In genomic region chr3:100998904-100999340, GRCm38 (mm10) we compare ENCODE assay signal across 8 mouse cellular contexts. TPM values are rescaled to one million over a fixed set of nuclear protein-coding genes. Genes with fewer than 3 reads are reported as not detected.
DNase-seq lines count a peak whose midpoint lies in the region; ATAC-seq and TF ChIP-seq lines count a peak whose summit lies in the region.

No protein-coding gene starts in this region.

- no peak overlapping the region for H3K4me3 ChIP-seq in MEL (ENCODE audit: control insufficient read depth in 1 of 2, insufficient read depth in 1 of 2, low read depth in 2 of 2, low read length in 2 of 2)
- no peak overlapping the region for H3K4me3 ChIP-seq in forebrain, embryonic 11.5 days (ENCODE audit: low read depth, low read length)
- no peak overlapping the region for H3K4me3 ChIP-seq in lung, embryonic 16.5 days (ENCODE audit: low read length)

- peak; percentile 49 for DNase-seq in MEL (ENCODE audit: low read depth, low spot score)
- peak; percentile 50 for DNase-seq in c-Kit-negative CD71-positive TER-119-positive erythroid progenitor cells, embryonic 14.5 days (ENCODE audit: low read depth, low spot score)
- DNase-seq in forebrain, embryonic 11.5 days (ENCODE audit: low spot score), result peak; percentile 81
- peak; percentile 70 to 75 for DNase-seq in heart, postnatal 36 days
- peak; percentile 28 to 69 for DNase-seq in layer of hippocampus, adult 8-10 months (ENCODE audit: low spot score in 2 of 2)
- peak; percentile 74 for DNase-seq in retina, postnatal 1 day
- DNase-seq in urinary bladder, adult 2 months (ENCODE audit: low spot score), result peak; percentile 30

- no peaks in the 10 kb centered on the region for H3K36me3 ChIP-seq in MEL (ENCODE audit: control insufficient read depth in 1 of 2, insufficient read depth in 2 of 2, low read length in 2 of 2)
- no peaks in the 10 kb centered on the region for H3K36me3 ChIP-seq in forebrain, embryonic 11.5 days (ENCODE audit: control insufficient read depth, insufficient read depth, low read length)
- no peaks in the 10 kb centered on the region for H3K36me3 ChIP-seq in lung, embryonic 16.5 days (ENCODE audit: control insufficient read depth, insufficient read depth, low read length)

- no peaks in the 10 kb centered on the region for H3K9me3 ChIP-seq in MEL (replicated peaks; ENCODE audit: insufficient read depth, low read length)
- no peaks in the 10 kb centered on the region for H3K9me3 ChIP-seq in forebrain, embryonic 11.5 days (ENCODE audit: control insufficient read depth, low read length)
- H3K9me3 ChIP-seq in lung, embryonic 16.5 days (ENCODE audit: control insufficient read depth, low read length), result no peaks in the 10 kb centered on the region

- ATAC-seq in forebrain, embryonic 11.5 days (replicated peaks; ENCODE audit: low FRiP score), result peak; percentile 70
- peak; percentile 39 for ATAC-seq in lung, embryonic 16.5 days (ENCODE audit: low read depth)

- TF ChIP-seq RAD21 in MEL (IDR thresholded peaks at IDR 0.05; ENCODE audit: low read depth, low read length), result peak; percentile 44

- H3K9ac ChIP-seq in MEL (ENCODE audit: control insufficient read depth, low read depth, low read length, poor library complexity, severe bottlenecking), result no peak overlapping the region
- H3K9ac ChIP-seq in forebrain, embryonic 11.5 days (ENCODE audit: low read length), result no peak overlapping the region
- no peak overlapping the region for H3K9ac ChIP-seq in lung, embryonic 16.5 days (ENCODE audit: low read length)

- no peak overlapping the region for H3K4me2 ChIP-seq in forebrain, embryonic 11.5 days (ENCODE audit: low read depth, low read length, severe bottlenecking)
- 0 out of 2 replicates have a peak overlapping the region, but pooled peaks have one; percentile 4 for H3K4me2 ChIP-seq in lung, embryonic 16.5 days (ENCODE audit: low read depth, low read length)

- no peaks in the 10 kb centered on the region for H3K4me1 ChIP-seq in MEL (ENCODE audit: control insufficient read depth in 1 of 2, insufficient read depth in 2 of 2, low read length in 2 of 2)
- H3K4me1 ChIP-seq in forebrain, embryonic 11.5 days (replicated peaks; ENCODE audit: control insufficient read depth, insufficient read depth, low read length), result no peaks in the 10 kb centered on the region
- H3K4me1 ChIP-seq in lung, embryonic 16.5 days (replicated peaks; ENCODE audit: control insufficient read depth, insufficient read depth, low read length), result peaks cover 18% of the 10 kb centered on the region

- 16% methylated on average over 6 of the region's 6 CpGs for WGBS in forebrain, embryonic 11.5 days
- 13% methylated on average over 6 of the region's 6 CpGs for WGBS in lung, embryonic 16.5 days

- intact Hi-C loops in heart, postnatal 36 days (cut with DNase I), result loop anchor here (1.0 to 5.0 kb wide), 2 partner anchors 25 to 163 kb away; no protein-coding TSS in a partner anchor

- no peak for TF ChIP-seq POLR2A in MEL (IDR thresholded peaks at IDR 0.05; ENCODE audit: control insufficient read depth in 1 of 2, insufficient read depth in 1 of 2, low read depth in 1 of 2, low read length in 2 of 2, poor library complexity in 1 of 2)

- TF ChIP-seq CTCF in MEL (IDR thresholded peaks at IDR 0.05 in 2 of 3, conservative IDR thresholded peaks at IDR 0.05 in 1 of 3; ENCODE audit: control insufficient read depth in 1 of 3, insufficient read depth in 1 of 3, low read depth in 2 of 3, low read length in 3 of 3, poor library complexity in 1 of 3, severe bottlenecking in 1 of 3), result peak; percentile 68 to 74 (median 71)

- H3K27me3 ChIP-seq in MEL (ENCODE audit: control insufficient read depth in 1 of 2, insufficient read depth in 2 of 2, low read length in 2 of 2), result no peaks in the 10 kb centered on the region
- H3K27me3 ChIP-seq in forebrain, embryonic 11.5 days (ENCODE audit: control insufficient read depth, insufficient read depth, low read length), result no peaks in the 10 kb centered on the region
- no peaks in the 10 kb centered on the region for H3K27me3 ChIP-seq in lung, embryonic 16.5 days (ENCODE audit: control insufficient read depth, insufficient read depth, low read depth, low read length)

- no peak overlapping the region for H3K27ac ChIP-seq in MEL (ENCODE audit: control insufficient read depth, low read depth, low read length)
- H3K27ac ChIP-seq in forebrain, embryonic 11.5 days (ENCODE audit: low read depth, low read length), result no peak overlapping the region
- H3K27ac ChIP-seq in lung, embryonic 16.5 days (ENCODE audit: low read length), result no peak overlapping the region

- H3K79me2 ChIP-seq in MEL (ENCODE audit: control insufficient read depth, insufficient read depth, low read length, poor library complexity), result no peaks in the 10 kb centered on the region

- no peak for TF ChIP-seq EP300 in MEL (IDR thresholded peaks at IDR 0.05; ENCODE audit: low read depth in 1 of 2, low read length in 2 of 2)

TF ChIP-seq in MEL, 35 proteins besides CTCF, POLR2A, EP300 and RAD21:
- TF ChIP-seq MYC (IDR thresholded peaks at IDR 0.05; ENCODE audit: low read depth, low read length) (no peak), GATA1 (IDR thresholded peaks at IDR 0.05; ENCODE audit: low read depth, low read length) (no peak), MAZ (IDR thresholded peaks at IDR 0.05; ENCODE audit: low read depth, low read length) (no peak), TBP (IDR thresholded peaks at IDR 0.05; ENCODE audit: low read depth, low read length) (no peak), POLR2AphosphoS5 (IDR thresholded peaks at IDR 0.05; ENCODE audit: borderline replicate concordance, low read depth, low read length) (no peak), SMC3 (IDR thresholded peaks at IDR 0.05; ENCODE audit: low read depth, low read length) (peak; percentile 60), ZMIZ1 (IDR thresholded peaks at IDR 0.05; ENCODE audit: low read depth, low read length) (no peak), ELF1 (IDR thresholded peaks at IDR 0.05; ENCODE audit: low read depth, low read length) (no peak)
TF ChIP-seq in MEL: peak in this region for 1.

RNA-seq across cellular contexts. Expression of gene Ttf2, which starts 29.5 kb away (rescaled TPM):
- total RNA-seq in MEL (2012; rRNA removed), result 24.6 and 27.7 TPM in 2 replicates
- polyA plus RNA-seq in MEL (2012; ENCODE audit: insufficient read depth in 1 of 2, insufficient read length in 2 of 2, low read depth in 1 of 2, low replicate concordance in 2 of 2, missing spikeins in 1 of 2), result 10 to 100 TPM in 1 of 2 experiments, not detected in 1; 34.4 TPM
- polyA plus RNA-seq in forebrain, embryonic 11.5 days (2014; fragmentation: Nextera tagmentation; extraction: Ambion mirVana), result 30.2 and 30.8 TPM in 2 replicates
- 1 to 10 TPM; 2.2 to 2.6 TPM for total RNA-seq in heart, postnatal 36 days (2021)
- 1 to 10 TPM; 1.2 to 1.9 (median 1.7) TPM for total RNA-seq in layer of hippocampus, adult 8-10 months (2022)
- 15.5 and 18.2 TPM in 2 replicates for polyA plus RNA-seq in lung, embryonic 16.5 days (2015; fragmentation: Nextera tagmentation; extraction: Ambion mirVana)
- 7.2 and 8.2 TPM in 2 replicates for polyA plus RNA-seq in urinary bladder, adult 2 months (2012; rRNA removed)

RNA-seq across cellular contexts. Expression of gene Cd101, which starts 30.4 kb away (rescaled TPM):
- total RNA-seq in MEL (2012; rRNA removed), result not detected in 2 replicates
- not detected for polyA plus RNA-seq in MEL (2012; ENCODE audit: insufficient read depth in 1 of 2, insufficient read length in 2 of 2, low read depth in 1 of 2, low replicate concordance in 2 of 2, missing spikeins in 1 of 2)
- 0.07 TPM in 1 of 2 replicates, not detected in the other for polyA plus RNA-seq in forebrain, embryonic 11.5 days (2014; fragmentation: Nextera tagmentation; extraction: Ambion mirVana)
- under 1 TPM; 0.24 to 0.25 TPM for total RNA-seq in heart, postnatal 36 days (2021)
- total RNA-seq in layer of hippocampus, adult 8-10 months (2022), result 1 to 10 TPM in 1 of 4 experiments, under 1 TPM in 3; 0.14 to 1.1 (median 0.64) TPM
- 0.28 and 0.39 TPM in 2 replicates for polyA plus RNA-seq in lung, embryonic 16.5 days (2015; fragmentation: Nextera tagmentation; extraction: Ambion mirVana)
- polyA plus RNA-seq in urinary bladder, adult 2 months (2012; rRNA removed), result 0.09 and 0.19 TPM in 2 replicates

Comparison
In these comparisons a context has a peak if more than half of its experiments do, and no peak if none do; other contexts are left out.
1. DNase-seq: peak in every context shown above with its lines; median percentile 81 in forebrain, embryonic 11.5 days; 74 in retina, postnatal 1 day; 72 in heart, postnatal 36 days; 50 in c-Kit-negative CD71-positive TER-119-positive erythroid progenitor cells, embryonic 14.5 days; 49 in MEL; 48 in layer of hippocampus, adult 8-10 months; 30 in urinary bladder, adult 2 months.